Mouse (Mus musculus): ENCODE data around the gene Ghitm.

- TF ChIP-seq CTCF (IDR thresholded peaks at IDR 0.05; ENCODE audit: borderline replicate concordance, insufficient read depth, low read depth, low read length) (no peak), POLR2A (IDR thresholded peaks at IDR 0.05; ENCODE audit: borderline replicate concordance, insufficient read depth, low read length) (no peak)
Observed at GRCm38 (mm10) chr14:37135671-37136070, 599 bp upstream of the Ghitm start.

Data from cerebellum, adult 2 months (tissue).